Mouse (Mus musculus): Measurements from ENCODE around the gene Dennd1a.

- TF ChIP-seq CTCF (IDR thresholded peaks at IDR 0.05; ENCODE audit: insufficient read depth, low read length) (no peak), POLR2A (IDR thresholded peaks at IDR 0.05; ENCODE audit: borderline replicate concordance, extremely low read depth, low read depth, low read length) (no peak)
Observed at GRCm38 (mm10) chr2:37760633-37761032, 526.6 kb downstream of the Dennd1a start.
